Mouse (Mus musculus) spleen, adult 2 months (tissue): ENCODE results near the gene Lrmda.

Experiments
- CTCF ChIP-seq: fragments of 200-500 bp; IDR thresholded peaks from 2 replicates; pipeline ENCODE4 v1.5.1; 2011; ENCODE audit warnings: mild to moderate bottlenecking, inconsistent platforms; ENCODE audit not compliant: insufficient read depth, insufficient read length, insufficient replicate concordance; ENCODE audit errors: extremely low read depth
- POLR2A ChIP-seq: fragments of 200-500 bp; IDR thresholded peaks from 2 replicates; pipeline ENCODE4 v1.6.1; 2011; ENCODE audit warnings: low read depth, low read length, inconsistent platforms

GRCm38 (mm10) chr14:22046262-22046856 lies 26.8 kb downstream of the Lrmda start:
- TF ChIP-seq CTCF (no peak), POLR2A (no peak)
